Mouse (Mus musculus) limb, embryonic 11.5 days (tissue): ENCODE data around the gene Dixdc1. TPM values are rescaled to one million over a fixed set of nuclear protein-coding genes. Genes with fewer than 3 reads are reported as not detected.
"Not testable (repeated sequence)": the region's sequence is repeated elsewhere in the genome, so short reads cannot be mapped to it uniquely, and the experiment has no call there.

Experiments used
- ATAC-seq: fragments of 200-750 bp; cut with Nextera tagmentation; 2 replicates; pipeline ENCODE4 v1.8.0; 2017; ENCODE audit warnings: low read depth; ENCODE audit not compliant: insufficient number of reproducible peaks, low FRiP score, low TSS enrichment
- DNase-seq: peaks from one replicate; pipeline ENCODE4 v3.0.0-alpha.2; 2015; ENCODE audit warnings: low spot score
- H3K27ac ChIP-seq: fragments of 300-500 bp; sonication (generic); replicated peaks from 2 replicates; pipeline ENCODE4 v1.5.1; 2014; ENCODE audit warnings: low read depth, mild to moderate bottlenecking, low read length
- H3K27me3 ChIP-seq: fragments of 300-500 bp; sonication (generic); 2 replicates; pipeline ENCODE4 v1.6.1; 2014; ENCODE audit warnings: mild to moderate bottlenecking, low read length, mixed read lengths; ENCODE audit not compliant: control insufficient read depth, insufficient read depth
- H3K36me3 ChIP-seq: fragments of 300-500 bp; sonication (generic); 2 replicates; pipeline ENCODE4 v1.6.1; 2014; ENCODE audit warnings: mild to moderate bottlenecking, low read length, moderate library complexity, mixed read lengths; ENCODE audit not compliant: control insufficient read depth, insufficient read depth
- H3K4me1 ChIP-seq: fragments of 300-500 bp; sonication (generic); 2 replicates; pipeline ENCODE4 v1.6.1; 2014; ENCODE audit warnings: low read length, mixed read lengths; ENCODE audit not compliant: control insufficient read depth, insufficient read depth
- H3K4me2 ChIP-seq: fragments of 300-500 bp; sonication (generic); 2 replicates; pipeline ENCODE4 v1.6.1; 2014; ENCODE audit warnings: low read depth, mild to moderate bottlenecking, moderate library complexity; ENCODE audit not compliant: severe bottlenecking
- H3K4me3 ChIP-seq: fragments of 300-500 bp; sonication (generic); 2 replicates; pipeline ENCODE4 v1.5.1; 2014; ENCODE audit warnings: low read depth, low read length
- H3K9ac ChIP-seq: fragments of 300-500 bp; sonication (generic); 2 replicates; pipeline ENCODE4 v1.6.1; 2014; ENCODE audit warnings: mild to moderate bottlenecking, low read length
- H3K9me3 ChIP-seq: fragments of 300-500 bp; sonication (generic); 2 replicates; pipeline ENCODE4 v1.6.1; 2016; ENCODE audit warnings: low read length; ENCODE audit not compliant: control insufficient read depth
- WGBS: fragments of 180-500 bp; shearing (Covaris S2); extraction: QIAGEN DNeasy Blood & Tissue Kit; methylation state at CpG from one replicate; pipeline ENCODE4 v1.1.7; 2014; 5-methylcytosine and 5-hydroxymethylcytosine counted together
- polyA plus RNA-seq: library from polyadenylated mRNA; unstranded; fragments of >200 nt; fragmentation: Nextera tagmentation; extraction: Ambion mirVana; gene quantifications from 2 replicates; pipeline ENCODE4 v1.2.1, GENCODE M21; 2014

Gene Dixdc1
- polyA plus RNA-seq, 1 experiment from 2014 or later = 27.6 TPM

DNA sequence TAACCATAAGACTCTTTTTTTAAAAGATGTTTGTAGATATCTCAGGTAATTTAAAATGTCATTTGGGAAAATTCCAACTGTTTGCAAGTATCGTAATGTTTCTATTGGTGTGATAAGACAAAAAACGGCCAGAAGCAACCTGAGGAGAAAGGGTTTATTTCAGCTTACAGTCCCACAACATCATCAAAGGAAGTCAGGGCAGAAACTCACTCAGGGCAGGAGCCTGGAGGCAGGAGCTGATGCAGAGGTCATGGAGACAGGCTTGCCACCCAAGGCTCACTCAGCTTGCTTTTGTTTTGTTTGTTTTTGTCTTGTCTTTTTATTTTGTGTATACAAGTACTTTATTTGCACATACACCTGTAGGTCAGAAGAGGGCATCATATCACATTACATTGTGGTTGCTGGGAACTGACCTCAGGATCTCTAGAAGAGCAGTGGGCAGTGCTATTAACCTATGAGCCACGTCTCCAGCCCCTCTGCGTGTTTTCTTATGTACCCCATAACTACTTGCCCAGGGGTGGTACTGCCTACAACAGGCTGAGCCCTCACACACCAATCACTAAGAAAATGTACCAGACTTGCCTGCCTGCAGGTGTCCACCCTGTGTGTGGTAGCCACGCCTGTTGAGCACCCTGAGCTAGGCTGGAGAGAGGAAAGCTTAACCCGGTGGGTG, 107.2 kb downstream of the Dixdc1 start:
- Histone ChIP-seq H3K4me3 (no peak overlapping the region), H3K9ac (no peak overlapping the region), H3K9me3 (no peaks in the 10 kb centered on the region), H3K36me3 (peaks cover 3% of the 10 kb centered on the region; the same call in 1 of the 2 replicates), H3K4me1 (no peaks in the 10 kb centered on the region), H3K27ac (no peak overlapping the region), H3K4me2 (no peak overlapping the region), H3K27me3 (no peaks in the 10 kb centered on the region)
- DNase-seq = no peak
- no peak; the same call in 1 of the 2 replicates for ATAC-seq
- 88% methylated on average over 6 of the region's 6 CpGs for WGBS

DNA sequence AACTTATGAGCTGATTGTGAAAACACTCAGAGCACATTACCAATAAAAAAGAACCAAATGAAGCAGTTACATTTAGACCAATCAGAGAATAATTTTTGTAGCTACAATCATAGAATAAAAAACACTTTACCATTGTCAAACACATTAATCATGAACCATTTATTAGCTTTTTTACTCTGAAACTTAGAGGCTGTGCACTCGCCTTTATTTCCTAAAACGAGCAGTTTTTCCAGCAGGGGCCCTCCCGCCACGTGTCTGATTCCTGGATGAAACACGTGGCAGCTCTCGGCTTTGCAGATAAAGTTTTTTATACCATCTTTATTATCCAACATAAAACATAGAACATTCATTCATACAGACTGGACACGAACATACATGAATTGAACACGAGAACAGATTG, 108.4 kb downstream of the Dixdc1 start:
- H3K27me3 ChIP-seq, ATAC-seq, H3K27ac ChIP-seq, H3K4me1 ChIP-seq, DNase-seq, H3K4me2 ChIP-seq, H3K9me3 ChIP-seq, H3K36me3 ChIP-seq, H3K4me3 ChIP-seq, H3K9ac ChIP-seq: not testable (repeated sequence)
- 85% methylated on average over 6 of the region's 8 CpGs for WGBS

DNA sequence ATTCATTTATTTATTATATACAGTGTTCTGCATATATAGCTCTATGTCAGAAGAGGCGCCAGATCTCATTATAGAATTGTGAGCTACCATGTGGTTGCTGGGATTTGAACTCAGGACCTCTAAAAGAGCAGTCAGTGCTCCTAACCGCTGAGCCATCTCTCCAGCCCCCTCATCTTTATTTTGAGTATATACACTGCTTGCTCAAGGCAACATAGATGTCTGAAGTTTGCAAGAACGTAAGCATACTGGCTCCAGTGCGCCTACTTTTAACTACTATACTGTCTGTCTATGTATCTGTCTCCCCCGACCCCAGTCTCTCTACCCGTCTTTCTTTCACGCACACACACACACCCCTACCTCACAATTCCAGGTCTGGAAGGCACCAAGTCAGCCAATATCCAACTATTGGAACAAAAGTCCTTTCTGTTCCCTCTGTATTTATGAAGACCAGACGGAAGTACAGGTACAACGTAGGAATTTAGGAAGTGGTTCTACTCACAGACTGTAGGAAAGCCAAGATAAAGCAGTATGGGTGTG, 121.5 kb downstream of the Dixdc1 start:
- ATAC-seq = no peak
- Histone ChIP-seq H3K9ac (no peak overlapping the region), H3K36me3 (peaks cover 11% of the 10 kb centered on the region), H3K27me3 (no peaks in the 10 kb centered on the region), H3K4me2 (no peak overlapping the region; the same call in 1 of the 2 replicates), H3K4me3 (peak overlapping the region; percentile 90), H3K27ac (no peak overlapping the region), H3K9me3 (no peaks in the 10 kb centered on the region), H3K4me1 (peaks cover 3% of the 10 kb centered on the region; the same call in 1 of the 2 replicates)
- no peak for DNase-seq
- 62% methylated on average over 9 of the region's 9 CpGs for WGBS

DNA sequence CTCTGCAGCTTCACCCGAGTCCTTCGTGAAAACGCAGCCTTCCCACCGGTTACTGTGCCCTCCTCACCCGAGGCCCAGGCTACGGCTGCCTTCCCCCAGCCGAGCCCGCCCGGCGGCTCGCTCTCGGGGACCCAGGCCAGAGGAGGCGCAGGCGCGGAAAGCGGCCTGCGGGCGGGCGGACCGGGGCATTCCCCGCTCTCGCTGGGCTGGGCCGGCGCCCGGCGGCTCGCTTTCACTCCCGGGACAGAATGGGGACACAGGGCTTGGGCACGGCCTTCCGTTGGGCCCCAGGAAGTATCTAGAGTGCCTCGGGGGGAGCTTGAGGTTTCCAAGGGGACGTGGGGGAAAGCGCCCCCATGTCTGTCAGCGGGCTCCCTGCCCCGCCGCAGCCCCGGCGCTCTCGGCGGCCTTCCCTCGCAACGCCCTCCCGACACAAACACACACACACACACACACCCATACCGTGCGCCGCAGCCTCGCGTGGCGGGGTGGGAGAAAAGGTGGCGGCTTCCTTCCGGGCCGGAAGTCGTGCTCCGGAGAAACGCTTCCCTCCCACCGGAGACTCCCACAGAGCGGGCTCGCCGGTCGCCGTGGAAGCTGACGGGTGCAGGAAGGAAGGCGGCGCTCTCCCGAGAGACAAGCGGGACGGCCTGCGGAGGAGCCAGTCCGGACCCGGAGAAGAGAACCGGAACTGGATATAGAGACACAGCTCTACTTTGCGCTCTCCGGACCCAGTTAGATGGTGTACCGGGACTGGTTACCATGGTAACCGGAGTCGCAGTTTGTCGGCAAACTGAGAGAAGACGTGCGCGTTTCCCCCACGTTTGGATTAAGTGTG, 122.3 kb downstream of the Dixdc1 start, which contains the start of the genes Pih1d2 and Nkapd1:
TSS of gene Pih1d2 (plus strand) at position 556 of the 838 bp plus-strand sequence.
TSS of gene Nkapd1 (minus strand) at position 699 of the 838 bp plus-strand sequence.
- ATAC-seq = peak; percentile 90
- H3K4me1 ChIP-seq = peaks cover 3% of the 10 kb centered on the region; the same call in 1 of the 2 replicates

DNA sequence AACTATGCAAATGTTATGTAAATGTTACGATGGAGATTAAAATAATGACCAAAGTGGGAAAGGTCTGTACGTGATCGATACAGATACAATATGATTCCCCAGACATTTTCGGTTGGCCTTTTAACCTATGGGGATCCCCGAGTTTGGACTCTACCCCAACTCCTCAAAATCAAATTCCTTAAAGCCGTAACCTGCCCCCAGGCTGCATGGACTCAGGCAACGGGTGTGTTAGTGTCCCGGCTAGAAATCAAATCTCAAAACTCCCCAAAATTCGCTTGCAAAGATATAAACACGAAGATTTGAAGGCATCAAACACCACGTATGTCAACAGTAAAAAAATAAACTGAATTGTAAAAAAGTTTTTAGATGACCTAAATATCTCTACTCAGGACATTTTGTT, 123.2 kb downstream of the Dixdc1 start:
- Histone ChIP-seq H3K9ac (peak overlapping the region; percentile 83), H3K27ac (no peak overlapping the region)
- ATAC-seq = no peak

More for the DNA sequence above, 122.3 kb downstream of the Dixdc1 start, which contains the start of the genes Pih1d2 and Nkapd1:
- DNase-seq = peak; percentile 94
- Histone ChIP-seq H3K27me3 (no peaks in the 10 kb centered on the region), H3K27ac (peak within 1 kb of the TSS; percentile 78), H3K4me3 (peak within 1 kb of the TSS; percentile 90), H3K36me3 (peaks cover 16% of the 10 kb centered on the region), H3K4me2 (peak within 1 kb of the TSS; percentile 60), H3K9me3 (no peaks in the 10 kb centered on the region), H3K9ac (peak within 1 kb of the TSS; percentile 83)
- under 1% methylated on average over 81 of the region's 81 CpGs for WGBS

More for the DNA sequence above, 123.2 kb downstream of the Dixdc1 start:
- peaks cover 16% of the 10 kb centered on the region for H3K36me3 ChIP-seq
- no peak for DNase-seq
- peak overlapping the region; percentile 60 for H3K4me2 ChIP-seq
- peaks cover 3% of the 10 kb centered on the region; the same call in 1 of the 2 replicates for H3K4me1 ChIP-seq
- peak overlapping the region; percentile 90 for H3K4me3 ChIP-seq
- no peaks in the 10 kb centered on the region for H3K9me3 ChIP-seq
- 41% methylated on average over 11 of the region's 11 CpGs for WGBS
- no peaks in the 10 kb centered on the region for H3K27me3 ChIP-seq

Other genes with a start within 250 kb of the Dixdc1 start
- 0.28 and 0.35 TPM in 2 replicates for gene Plet1, start 245.0 kb downstream of the Dixdc1 start, polyA plus RNA-seq
- 55.3 and 58.0 TPM in 2 replicates for gene Pts, start 210.8 kb downstream of the Dixdc1 start, polyA plus RNA-seq
- 0.85 and 0.88 TPM in 2 replicates for gene Il18, start 184.7 kb downstream of the Dixdc1 start, polyA plus RNA-seq
- gene Bco2, start 184.3 kb downstream of the Dixdc1 start, polyA plus RNA-seq = 0.16 and 0.17 TPM in 2 replicates
- gene Tex12, start 178.2 kb downstream of the Dixdc1 start, polyA plus RNA-seq = not detected in 2 replicates
- gene Sdhd, start 135.7 kb downstream of the Dixdc1 start, polyA plus RNA-seq = 293 and 303 TPM in 2 replicates
- 297 and 308 TPM in 2 replicates for gene Timm8b, start 135.6 kb downstream of the Dixdc1 start, polyA plus RNA-seq
- 5.0 and 5.6 TPM in 2 replicates for gene Pih1d2, start 122.2 kb downstream of the Dixdc1 start, polyA plus RNA-seq
- gene Nkapd1, start 122.1 kb downstream of the Dixdc1 start, polyA plus RNA-seq = 29.7 and 32.3 TPM in 2 replicates
- gene Dlat, start 79.7 kb downstream of the Dixdc1 start, polyA plus RNA-seq = 60.0 and 63.7 TPM in 2 replicates
- gene 2310030G06Rik, start 7.0 kb upstream of the Dixdc1 start, polyA plus RNA-seq = 1.7 and 2.8 TPM in 2 replicates
- gene Cryab, start 11.8 kb upstream of the Dixdc1 start, polyA plus RNA-seq = 8.9 and 13.3 TPM in 2 replicates
- 3.1 and 3.5 TPM in 2 replicates for gene Hspb2, start 12.8 kb upstream of the Dixdc1 start, polyA plus RNA-seq
- gene Fdxacb1, start 28.7 kb upstream of the Dixdc1 start, polyA plus RNA-seq = 11.8 and 12.5 TPM in 2 replicates
- 36.9 and 40.4 TPM in 2 replicates for gene Alg9, start 35.5 kb upstream of the Dixdc1 start, polyA plus RNA-seq
- gene 1110032A03Rik, start 36.0 kb upstream of the Dixdc1 start, polyA plus RNA-seq = 28.9 and 30.7 TPM in 2 replicates
- gene Ppp2r1b, start 105.8 kb upstream of the Dixdc1 start, polyA plus RNA-seq = 126 and 133 TPM in 2 replicates